Mouse (Mus musculus): ENCODE results near the gene St7. TPM values are rescaled to one million over a fixed set of nuclear protein-coding genes. Genes with fewer than 3 reads are reported as not detected.
A peak's percentile ranks its signal among the peaks of the same experiment; 100 is the strongest.

The St7 gene
- polyA plus RNA-seq, 1 experiment, result 14.7 TPM

GRCm38 (mm10) chr6:17719423-17719822 is 26.7 kb downstream of the St7 start:
- no peak for DNase-seq (ENCODE audit: low read depth)

- no peak for DNase-seq (ENCODE audit: low read depth)
Observed at GRCm38 (mm10) chr6:17720022-17720421, 27.3 kb downstream of the St7 start.

- DNase-seq (ENCODE audit: low read depth), result no peak
Observed at GRCm38 (mm10) chr6:17721706-17722105, 29.0 kb downstream of the St7 start.

GRCm38 (mm10) chr6:17725841-17726460 is 33.2 kb downstream of the St7 start:
- no peak for DNase-seq (ENCODE audit: low read depth)

DNA sequence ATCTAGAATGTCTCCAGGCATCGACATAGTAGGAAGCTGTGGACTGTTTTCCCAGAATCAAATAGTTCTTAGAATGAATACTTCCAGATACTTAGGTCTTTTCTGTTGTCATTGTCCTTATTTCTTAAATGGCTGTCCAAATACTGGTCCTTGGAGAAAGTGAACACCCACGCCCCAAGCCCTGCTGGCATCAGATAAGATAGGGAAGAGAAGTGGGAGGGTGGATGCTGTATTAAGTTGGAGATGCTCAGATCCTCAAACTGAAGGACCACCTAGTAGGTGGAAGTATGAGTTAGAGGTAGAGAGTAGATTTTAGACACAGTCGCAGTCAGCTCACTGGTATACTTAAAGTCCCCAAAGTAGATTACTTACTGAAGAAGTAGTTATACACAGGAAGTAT is 34.5 kb downstream of the St7 start:
- no peak for DNase-seq (ENCODE audit: low read depth)

DNA sequence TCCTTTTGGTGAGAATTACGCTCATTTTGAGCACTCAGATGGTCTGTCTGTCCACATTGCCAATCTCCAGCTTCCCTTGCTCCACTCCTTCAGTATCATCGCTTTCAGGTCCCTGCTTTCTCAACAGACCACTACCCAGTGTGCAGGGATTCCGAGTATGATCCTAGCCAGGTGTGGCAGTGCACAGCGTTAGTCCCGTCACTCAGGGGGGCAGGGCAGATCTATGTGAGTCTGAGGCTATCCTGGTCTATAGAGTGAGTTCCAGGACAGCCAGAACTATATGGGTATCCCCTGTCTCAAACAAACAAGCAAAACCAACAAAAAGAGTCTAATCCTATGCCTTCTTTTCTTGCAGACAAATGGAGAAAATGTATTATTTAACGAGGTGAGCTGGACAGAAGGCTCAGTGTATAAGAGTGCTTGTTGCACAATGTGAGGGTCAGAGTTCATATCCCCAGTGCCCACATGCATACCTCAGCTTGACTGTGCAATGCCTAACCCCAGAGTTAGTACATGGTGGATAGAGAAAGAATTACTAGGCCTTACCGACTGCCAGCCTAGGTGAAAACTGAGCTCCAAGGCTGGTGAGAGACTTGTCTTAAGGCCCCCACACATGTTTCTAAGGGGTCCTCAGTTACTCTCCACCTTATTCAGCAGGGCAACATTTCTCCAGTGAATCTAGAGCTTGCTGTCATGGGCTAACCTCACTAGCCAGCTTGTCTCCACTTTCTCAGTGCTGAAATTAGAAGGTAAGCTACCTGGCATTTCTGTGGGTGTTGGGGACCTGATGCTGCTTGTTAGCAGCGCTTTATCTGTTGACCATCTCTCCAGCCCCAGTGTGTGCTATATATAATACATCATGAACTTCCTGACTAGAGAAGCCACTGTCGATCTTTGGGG is 35.4 kb downstream of the St7 start:
- no peak for DNase-seq (ENCODE audit: low read depth)

GRCm38 (mm10) chr6:17730122-17730521 is 37.4 kb downstream of the St7 start:
- DNase-seq (ENCODE audit: low read depth), result no peak

- no peak for DNase-seq (ENCODE audit: low read depth)
Observed at GRCm38 (mm10) chr6:17731694-17732093, 39.0 kb downstream of the St7 start.

DNA sequence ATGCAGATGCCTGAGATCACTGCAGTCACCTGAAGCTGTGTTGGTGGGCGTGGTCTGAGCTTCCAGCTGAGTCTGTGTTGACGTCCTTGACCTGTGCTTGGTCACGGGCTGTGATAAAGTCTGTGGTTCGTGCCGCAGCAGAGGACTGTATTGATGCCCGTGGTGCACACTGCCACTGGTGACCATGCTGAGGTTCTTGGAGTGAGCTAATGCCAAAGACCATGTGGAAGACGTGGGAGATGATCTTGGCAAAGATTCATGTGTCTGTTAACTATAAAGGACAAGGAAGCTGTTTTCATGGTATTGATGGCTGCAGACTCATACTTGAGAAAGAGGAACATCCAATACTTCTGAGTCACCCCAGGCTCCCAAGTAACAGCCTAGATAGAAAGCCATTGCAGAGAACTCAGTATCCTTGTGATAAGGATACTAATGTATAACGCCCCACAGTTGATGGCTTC is 41.2 kb downstream of the St7 start:
- no peak for DNase-seq (ENCODE audit: low read depth)

GRCm38 (mm10) chr6:17737262-17737948 is 44.7 kb downstream of the St7 start:
- no peak for DNase-seq (ENCODE audit: low read depth)

DNA sequence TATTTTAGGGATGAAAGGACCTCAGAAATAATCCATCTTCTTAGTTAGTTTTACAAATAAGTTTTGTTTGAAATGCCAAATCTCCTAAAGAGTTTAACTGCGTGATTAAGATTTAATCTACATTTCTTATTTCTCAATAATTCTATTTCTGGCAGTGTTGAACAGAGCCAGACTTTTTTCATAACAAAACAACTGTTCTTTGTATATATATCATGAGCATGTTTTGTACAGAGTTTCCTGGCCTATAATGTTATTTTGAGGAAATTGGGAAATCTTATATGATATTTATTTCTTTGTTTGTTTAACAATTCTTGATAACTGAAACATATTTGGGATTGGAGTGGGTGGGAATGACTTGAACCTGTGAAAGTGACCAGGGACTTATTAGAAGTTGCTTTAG is 47.4 kb downstream of the St7 start:
- no peak for DNase-seq (ENCODE audit: low read depth)

DNA sequence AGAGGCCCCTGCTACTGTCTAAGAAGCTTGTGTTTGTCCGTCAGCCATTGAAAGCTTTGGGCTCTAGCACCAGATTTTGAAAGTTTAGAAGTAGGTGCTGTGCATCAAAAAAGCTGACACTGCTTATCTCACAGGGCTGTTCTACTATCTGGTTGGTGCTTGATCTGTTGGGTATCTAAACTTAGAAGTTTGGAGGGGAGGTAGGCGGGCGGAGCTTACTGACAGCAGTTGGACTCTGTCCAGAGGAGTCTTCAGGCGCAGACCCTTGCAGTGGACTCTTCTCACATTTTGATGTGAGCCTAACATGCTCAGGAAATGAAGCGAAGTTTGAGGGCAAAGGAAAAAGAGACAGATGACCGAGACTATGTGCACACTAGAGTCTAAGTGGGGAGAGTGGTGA is 48.9 kb downstream of the St7 start:
- no peak for DNase-seq (ENCODE audit: low read depth)

- no peak for DNase-seq (ENCODE audit: low read depth)
Observed at GRCm38 (mm10) chr6:17742209-17742608, 49.5 kb downstream of the St7 start.

GRCm38 (mm10) chr6:17743325-17743724 is 50.6 kb downstream of the St7 start:
- DNase-seq (ENCODE audit: low read depth), result no peak

GRCm38 (mm10) chr6:17747724-17748123 is 55.0 kb downstream of the St7 start:
- DNase-seq (ENCODE audit: low read depth), result peak; percentile 54

DNA sequence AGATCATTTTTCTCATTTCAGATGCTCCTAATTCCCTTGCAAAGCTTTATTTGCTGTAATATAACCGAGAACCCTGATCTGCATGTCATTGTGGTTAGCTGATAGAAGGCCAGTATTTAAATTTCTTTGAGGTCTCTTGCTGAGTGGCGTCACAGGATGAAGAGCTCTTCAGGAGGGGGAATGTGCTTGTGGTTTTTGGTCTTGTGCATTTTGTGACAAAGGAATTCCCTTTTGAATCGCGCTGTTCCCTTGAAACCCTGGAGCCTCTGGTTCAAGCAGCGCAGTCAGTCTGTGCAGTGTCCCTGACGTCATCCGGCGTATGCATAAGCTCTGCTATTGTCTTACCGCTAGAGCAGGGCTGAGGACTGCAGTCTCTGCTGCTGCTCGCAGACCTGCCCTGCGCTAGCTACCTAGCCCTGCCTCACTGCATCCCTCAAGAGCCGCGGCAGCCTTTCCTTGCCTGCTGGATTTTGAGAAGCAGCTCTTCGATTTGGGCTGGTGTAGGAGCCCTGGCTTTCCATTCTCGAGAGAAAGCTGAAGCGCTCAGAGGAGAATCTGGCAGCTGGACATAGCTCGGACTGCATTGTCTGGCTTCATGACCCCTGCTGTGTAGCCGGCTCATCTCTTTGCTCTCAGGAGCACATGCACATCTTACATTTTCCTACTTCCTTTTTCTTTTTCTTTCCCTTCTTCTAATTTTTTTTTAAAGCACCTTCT is 56.3 kb downstream of the St7 start:
- no peak for DNase-seq (ENCODE audit: low read depth)

DNA sequence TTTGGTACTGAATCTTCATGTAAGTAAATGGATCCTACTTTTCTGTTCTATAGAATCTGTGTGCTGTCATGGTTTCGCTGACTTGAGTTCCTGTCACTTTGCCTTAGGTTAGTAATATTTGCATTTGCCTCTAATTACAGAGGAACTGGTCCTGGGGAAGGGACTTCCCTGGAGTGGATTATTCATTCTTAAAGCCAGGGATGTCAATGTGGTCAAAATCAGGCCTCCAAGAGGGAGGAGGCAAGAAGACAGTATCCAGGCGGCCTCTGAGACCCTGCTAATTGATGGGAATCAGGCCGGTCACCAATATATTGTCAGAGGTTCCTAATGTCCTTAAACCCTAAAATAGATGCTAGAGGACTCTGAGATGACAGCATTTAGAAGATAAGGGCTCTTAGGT is 56.9 kb downstream of the St7 start:
- DNase-seq (ENCODE audit: low read depth), result no peak

GRCm38 (mm10) chr6:17750041-17750660 is 57.4 kb downstream of the St7 start:
- no peak for DNase-seq (ENCODE audit: low read depth)

DNA sequence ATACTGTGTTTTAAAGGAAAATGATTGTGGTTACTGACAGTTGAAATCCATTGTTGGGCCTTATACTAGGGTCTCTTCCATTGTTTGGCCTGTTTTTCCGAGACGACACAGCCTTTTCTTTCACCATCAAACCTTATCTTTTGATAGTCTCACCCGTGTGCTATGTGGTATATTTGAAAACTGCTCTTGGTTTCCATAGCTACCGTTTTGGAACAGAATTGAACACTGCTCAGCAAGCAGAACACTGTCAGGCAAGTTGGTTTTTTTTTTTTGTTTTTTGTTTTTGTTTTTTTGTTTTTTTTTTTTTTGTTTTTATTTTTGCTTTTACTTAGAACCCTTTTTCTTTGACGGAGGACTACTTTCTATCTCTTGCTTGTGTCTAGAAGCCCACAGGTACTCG is 58.2 kb downstream of the St7 start:
- no peak for DNase-seq (ENCODE audit: low read depth)

DNA sequence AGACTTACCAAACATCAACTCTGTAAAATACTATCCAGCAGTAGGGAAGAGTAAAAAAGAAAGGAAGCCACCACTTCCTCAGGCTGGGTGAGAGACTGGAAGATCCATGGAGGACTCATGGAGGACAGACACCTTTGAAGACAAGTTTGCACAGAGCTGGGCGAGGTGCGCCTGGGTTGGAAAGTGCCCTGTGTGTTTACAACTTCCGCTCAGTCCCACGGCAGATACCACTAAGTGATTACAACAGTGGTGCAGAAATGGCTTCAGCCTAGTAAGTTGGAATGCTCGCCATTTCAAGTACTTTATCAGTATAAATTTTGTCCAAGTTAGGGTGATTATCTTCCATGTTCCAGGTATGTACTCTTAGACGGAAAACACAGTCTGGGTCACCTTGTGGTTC is 63.2 kb downstream of the St7 start:
- DNase-seq (ENCODE audit: low read depth), result no peak

DNA sequence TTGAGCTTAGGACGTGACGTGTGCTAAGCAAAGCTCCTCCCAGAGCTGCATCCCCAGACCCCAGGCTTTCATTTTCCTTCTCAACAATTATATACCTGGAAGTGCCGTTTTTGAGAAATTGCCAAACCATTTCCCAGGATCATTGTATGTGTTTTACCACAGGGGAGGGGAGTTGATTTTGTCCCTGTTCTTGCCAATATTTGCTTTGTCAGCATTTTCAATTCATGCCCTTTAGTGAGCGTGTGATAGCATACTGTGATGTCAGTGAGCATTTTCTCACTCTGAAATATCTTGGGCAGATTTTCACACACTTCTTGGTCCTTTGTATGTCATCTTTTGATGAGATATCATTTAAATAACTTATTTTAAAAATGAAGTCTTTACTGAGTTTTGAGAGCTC is 65.8 kb downstream of the St7 start:
- DNase-seq (ENCODE audit: low read depth), result no peak

Measured in gonadal fat pad, adult 2 months (tissue).